Mouse (Mus musculus): ENCODE measurements at regions not wholly inside any gene's neighbourhood (a gene's known extent, or its start where the extent isn't known, plus 50 kb on each side); places are given as distances from the start of the nearest gene placed in this dataset.

DNA sequence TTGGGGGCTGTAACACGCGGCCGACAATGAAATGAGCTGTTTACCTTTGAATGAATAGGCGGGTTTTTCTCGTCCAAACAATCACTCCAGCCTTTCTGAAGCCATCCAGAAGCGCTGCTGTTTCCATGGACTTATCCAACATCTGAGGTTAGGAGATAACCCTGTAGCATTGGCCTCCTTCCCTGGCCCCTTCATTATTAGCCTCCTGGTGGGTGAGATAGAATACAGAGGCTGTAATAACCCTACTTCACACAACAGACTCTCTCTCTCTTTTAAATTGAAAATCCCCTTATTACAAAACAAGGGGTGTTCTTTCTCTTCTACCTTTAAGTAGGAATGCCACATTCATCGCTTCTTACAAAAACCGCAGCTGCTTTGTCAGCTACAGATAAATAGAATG lies 646.8 kb downstream of the Nedd1 start:
- WGBS: 51% methylated on average over 8 of the region's 8 CpGs

GRCm38 (mm10) chr10:92074698-92075394 lies 647.4 kb downstream of the Nedd1 start:
- H3K36me3 ChIP-seq: no peaks in the 10 kb centered on the region
- 88% methylated on average over 11 of the region's 11 CpGs for WGBS
- no peaks in the 10 kb centered on the region for H3K27me3 ChIP-seq (ENCODE audit: insufficient read depth, poor library complexity, severe bottlenecking)

More for the DNA sequence above, 646.8 kb downstream of the Nedd1 start:
- no peak for DNase-seq (ENCODE audit: low spot score)
- H3K4me1 ChIP-seq: 0 out of 2 replicates have a peak, but pooled peaks cover 3% of the 10 kb centered on the region
- H3K36me3 ChIP-seq: no peaks in the 10 kb centered on the region
- no peak overlapping the region for H3K27ac ChIP-seq
- no peak overlapping the region for H3K4me3 ChIP-seq
- no peaks in the 10 kb centered on the region for H3K9me3 ChIP-seq
- H3K27me3 ChIP-seq (ENCODE audit: insufficient read depth, poor library complexity, severe bottlenecking): no peaks in the 10 kb centered on the region

DNA sequence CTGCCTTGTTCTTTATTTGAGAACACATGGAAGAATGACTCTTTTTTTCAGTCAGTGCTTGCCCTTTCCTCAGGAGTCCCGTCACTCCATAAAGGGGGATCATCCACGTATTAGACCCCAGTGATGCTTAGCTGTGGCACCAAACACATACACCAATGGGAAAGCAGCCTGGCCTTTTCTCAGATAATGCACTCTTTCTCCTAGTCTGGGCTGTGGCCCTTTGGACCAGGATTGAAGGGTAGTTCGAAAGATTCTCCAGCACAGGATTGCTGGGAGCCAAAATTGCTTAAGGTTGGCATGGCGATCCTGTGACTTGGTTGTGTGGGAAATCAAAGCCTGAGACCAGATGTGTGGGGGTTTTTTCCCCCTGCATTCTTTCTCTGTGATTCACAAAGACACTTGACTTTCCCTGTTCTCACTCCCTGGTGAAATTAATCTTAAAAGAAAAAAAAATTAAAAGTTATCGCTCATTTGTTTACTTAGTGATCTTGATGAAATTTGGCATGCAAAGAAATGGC lies 648.3 kb downstream of the Nedd1 start:
- no peak overlapping the region for H3K27ac ChIP-seq
- H3K27me3 ChIP-seq (ENCODE audit: insufficient read depth, poor library complexity, severe bottlenecking): no peaks in the 10 kb centered on the region
- 0 out of 2 replicates have a peak, but pooled peaks cover 3% of the 10 kb centered on the region for H3K4me1 ChIP-seq
- H3K36me3 ChIP-seq: no peaks in the 10 kb centered on the region
- 69% methylated on average over 5 of the region's 5 CpGs for WGBS
- no peaks in the 10 kb centered on the region for H3K9me3 ChIP-seq
- DNase-seq (ENCODE audit: low spot score): no peak
- H3K4me3 ChIP-seq: no peak overlapping the region

More at GRCm38 (mm10) chr10:92074698-92075394, 647.4 kb downstream of the Nedd1 start:
- 0 out of 2 replicates have a peak, but pooled peaks cover 3% of the 10 kb centered on the region for H3K4me1 ChIP-seq
- no peak overlapping the region for H3K4me3 ChIP-seq
- DNase-seq (ENCODE audit: low spot score): no peak
- no peak overlapping the region for H3K27ac ChIP-seq
- no peaks in the 10 kb centered on the region for H3K9me3 ChIP-seq

GRCm38 (mm10) chr10:92044783-92045182 lies 677.4 kb downstream of the Nedd1 start:
- Histone ChIP-seq H3K36me3 (no peaks in the 10 kb centered on the region), H3K4me3 (no peak overlapping the region), H3K9me3 (no peaks in the 10 kb centered on the region), H3K27me3 (ENCODE audit: insufficient read depth, poor library complexity, severe bottlenecking) (no peaks in the 10 kb centered on the region), H3K27ac (no peak overlapping the region), H3K4me1 (no peaks in the 10 kb centered on the region)
- no peak for DNase-seq (ENCODE audit: low spot score)

- Histone ChIP-seq H3K27ac (no peak overlapping the region), H3K9me3 (no peaks in the 10 kb centered on the region), H3K27me3 (ENCODE audit: insufficient read depth, poor library complexity, severe bottlenecking) (no peaks in the 10 kb centered on the region), H3K36me3 (no peaks in the 10 kb centered on the region), H3K4me1 (no peaks in the 10 kb centered on the region), H3K4me3 (no peak overlapping the region)
- 75% methylated on average over 3 of the region's 3 CpGs for WGBS
- DNase-seq (ENCODE audit: low spot score): no peak
Measured at GRCm38 (mm10) chr10:92036176-92036575, 686.0 kb downstream of the Nedd1 start.

GRCm38 (mm10) chr10:92030221-92030620 lies 692.0 kb downstream of the Nedd1 start:
- Histone ChIP-seq H3K36me3 (no peaks in the 10 kb centered on the region), H3K4me1 (no peaks in the 10 kb centered on the region), H3K27me3 (ENCODE audit: insufficient read depth, poor library complexity, severe bottlenecking) (no peaks in the 10 kb centered on the region), H3K9me3 (no peaks in the 10 kb centered on the region), H3K4me3 (no peak overlapping the region), H3K27ac (no peak overlapping the region)
- no peak for DNase-seq (ENCODE audit: low spot score)
- WGBS: 79% methylated on average over 4 of the region's 4 CpGs

DNA sequence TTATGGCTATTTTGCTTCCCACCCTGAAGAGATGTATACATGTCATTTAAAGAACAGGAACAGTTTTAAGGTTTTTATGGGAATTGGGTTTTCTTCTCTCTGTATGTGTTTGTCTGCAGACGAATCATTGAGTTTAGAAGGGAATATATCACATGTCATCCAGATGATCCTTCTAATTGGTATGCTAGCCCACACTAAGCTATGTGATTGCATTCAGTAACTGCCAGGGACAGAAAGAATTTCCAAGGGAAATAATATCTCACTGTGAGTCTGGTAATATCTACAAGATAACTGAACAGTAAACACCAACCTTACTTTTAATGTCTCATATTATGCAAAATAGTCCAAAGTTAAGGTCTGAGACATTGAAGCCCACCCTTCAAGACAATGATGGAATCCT lies 698.0 kb downstream of the Nedd1 start:
- WGBS: 80% methylated on average over 1 of the region's 1 CpGs
- Histone ChIP-seq H3K27me3 (ENCODE audit: insufficient read depth, poor library complexity, severe bottlenecking) (no peaks in the 10 kb centered on the region), H3K27ac (no peak overlapping the region), H3K4me1 (no peaks in the 10 kb centered on the region), H3K36me3 (no peaks in the 10 kb centered on the region), H3K9me3 (no peaks in the 10 kb centered on the region), H3K4me3 (no peak overlapping the region)
- DNase-seq (ENCODE audit: low spot score): no peak

GRCm38 (mm10) chr10:92021036-92021435 lies 701.2 kb downstream of the Nedd1 start:
- H3K36me3 ChIP-seq: no peaks in the 10 kb centered on the region
- H3K27ac ChIP-seq: no peak overlapping the region
- H3K4me1 ChIP-seq: no peaks in the 10 kb centered on the region
- H3K9me3 ChIP-seq: no peaks in the 10 kb centered on the region
- 82% methylated on average over 1 of the region's 1 CpGs for WGBS
- no peaks in the 10 kb centered on the region for H3K27me3 ChIP-seq (ENCODE audit: insufficient read depth, poor library complexity, severe bottlenecking)
- no peak for DNase-seq (ENCODE audit: low spot score)
- no peak overlapping the region for H3K4me3 ChIP-seq

- Histone ChIP-seq H3K27ac (no peak overlapping the region), H3K4me3 (no peak overlapping the region), H3K4me1 (no peaks in the 10 kb centered on the region), H3K27me3 (ENCODE audit: insufficient read depth, poor library complexity, severe bottlenecking) (no peaks in the 10 kb centered on the region), H3K9me3 (no peaks in the 10 kb centered on the region), H3K36me3 (no peaks in the 10 kb centered on the region)
- 43% methylated on average over 10 of the region's 10 CpGs for WGBS
- no peak for DNase-seq (ENCODE audit: low spot score)
Measured at GRCm38 (mm10) chr10:92009551-92009950, 712.7 kb downstream of the Nedd1 start.

DNA sequence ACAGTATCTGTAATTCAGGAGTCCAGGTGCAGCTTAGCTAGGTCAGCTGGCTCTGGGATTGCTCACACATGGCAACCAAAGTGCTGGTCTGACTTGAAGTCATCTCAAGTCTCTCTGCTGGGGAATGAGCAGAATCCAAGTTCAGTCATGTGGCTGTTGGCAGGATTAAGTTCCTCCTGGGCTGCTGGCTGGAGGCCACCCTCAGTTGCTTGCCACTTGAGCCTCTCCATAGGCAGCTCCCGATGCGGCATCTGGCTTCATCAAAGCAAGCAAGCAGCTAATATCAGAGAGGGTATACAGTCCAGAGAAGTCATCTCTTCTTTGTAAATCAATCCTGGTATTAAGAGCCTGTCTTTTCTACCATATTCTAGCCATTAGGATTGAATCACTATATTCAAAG lies 714.3 kb downstream of the Nedd1 start:
- Histone ChIP-seq H3K27me3 (ENCODE audit: insufficient read depth, poor library complexity, severe bottlenecking) (no peaks in the 10 kb centered on the region), H3K4me1 (no peaks in the 10 kb centered on the region), H3K36me3 (no peaks in the 10 kb centered on the region), H3K27ac (no peak overlapping the region), H3K9me3 (no peaks in the 10 kb centered on the region), H3K4me3 (no peak overlapping the region)
- 86% methylated on average over 2 of the region's 2 CpGs for WGBS
- no peak for DNase-seq (ENCODE audit: low spot score)

- no peaks in the 10 kb centered on the region for H3K27me3 ChIP-seq (ENCODE audit: insufficient read depth, poor library complexity, severe bottlenecking)
- WGBS: 71% methylated on average over 3 of the region's 3 CpGs
- no peak for DNase-seq (ENCODE audit: low spot score)
- H3K4me3 ChIP-seq: no peak overlapping the region
- H3K27ac ChIP-seq: no peak overlapping the region
- H3K36me3 ChIP-seq: no peaks in the 10 kb centered on the region
- H3K4me1 ChIP-seq: no peaks in the 10 kb centered on the region
- no peaks in the 10 kb centered on the region for H3K9me3 ChIP-seq
Measured at GRCm38 (mm10) chr10:92006467-92006866, 715.8 kb downstream of the Nedd1 start.

DNA sequence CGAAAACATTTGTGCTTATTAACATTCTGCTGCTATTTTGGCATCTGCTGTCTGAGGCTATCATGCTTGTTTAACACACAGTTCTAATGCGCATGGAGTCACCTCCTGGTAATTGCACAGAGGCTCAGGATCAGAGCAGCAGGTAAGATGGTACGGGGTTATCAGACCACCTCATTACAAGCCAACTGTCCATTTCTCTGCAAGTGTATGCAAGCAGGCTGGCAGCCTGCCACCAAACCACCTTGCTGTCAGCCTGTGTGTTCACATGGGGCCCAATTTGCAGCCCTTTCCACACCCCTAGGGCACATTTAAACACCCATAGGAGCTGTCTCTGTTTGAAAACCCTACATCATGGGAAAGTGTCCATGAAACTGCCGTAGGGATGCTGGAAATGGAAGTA lies 731.2 kb downstream of the Nedd1 start:
- H3K27me3 ChIP-seq (ENCODE audit: insufficient read depth, poor library complexity, severe bottlenecking): no peaks in the 10 kb centered on the region
- H3K36me3 ChIP-seq: no peaks in the 10 kb centered on the region
- DNase-seq (ENCODE audit: low spot score): no peak
- 77% methylated on average over 4 of the region's 4 CpGs for WGBS
- no peaks in the 10 kb centered on the region for H3K9me3 ChIP-seq
- H3K4me1 ChIP-seq: no peaks in the 10 kb centered on the region
- no peak overlapping the region for H3K27ac ChIP-seq
- no peak overlapping the region for H3K4me3 ChIP-seq

DNA sequence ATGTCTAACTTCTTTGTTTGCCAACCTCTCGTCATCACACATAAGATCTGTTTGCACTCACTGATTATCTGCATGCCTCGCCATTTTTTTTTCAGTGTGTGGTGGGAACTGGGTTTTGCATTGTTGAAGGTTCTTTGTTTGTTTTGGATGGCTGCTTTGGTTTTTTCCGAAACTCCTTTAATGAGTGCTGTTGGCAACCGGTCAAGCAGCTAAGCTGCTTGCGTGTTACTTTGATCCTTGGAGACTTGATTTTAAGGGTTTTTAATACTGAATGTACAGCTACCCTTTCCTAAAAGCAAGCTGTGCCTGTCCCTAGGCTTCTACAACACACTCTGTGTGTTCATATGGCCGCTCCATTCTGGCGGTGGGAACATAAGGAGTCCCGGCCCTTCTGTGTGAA lies 733.9 kb downstream of the Nedd1 start:
- DNase-seq (ENCODE audit: low spot score): no peak
- Histone ChIP-seq H3K9me3 (no peaks in the 10 kb centered on the region), H3K36me3 (no peaks in the 10 kb centered on the region), H3K4me3 (no peak overlapping the region), H3K27ac (no peak overlapping the region), H3K27me3 (ENCODE audit: insufficient read depth, poor library complexity, severe bottlenecking) (no peaks in the 10 kb centered on the region), H3K4me1 (no peaks in the 10 kb centered on the region)
- 76% methylated on average over 8 of the region's 8 CpGs for WGBS

DNA sequence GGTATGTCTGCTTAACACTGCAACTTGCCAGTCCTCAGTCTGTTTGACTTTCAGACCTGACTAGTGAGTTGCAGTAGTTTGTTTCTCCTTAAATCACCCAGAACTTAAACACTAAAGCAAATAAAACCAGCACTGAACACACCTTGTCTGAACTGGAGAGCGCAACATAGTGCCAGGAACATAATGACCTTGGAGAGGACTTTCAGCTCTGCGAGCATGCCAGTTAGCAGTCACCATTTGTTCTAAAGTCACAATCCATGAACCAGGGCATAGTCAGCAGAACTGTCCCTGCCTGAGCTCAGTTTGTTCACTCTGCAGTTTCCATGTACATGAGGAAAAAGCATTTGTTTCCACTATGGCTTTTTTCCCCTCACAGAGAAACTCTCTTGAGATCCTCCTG lies 742.4 kb downstream of the Nedd1 start:
- H3K4me3 ChIP-seq: no peak overlapping the region
- no peaks in the 10 kb centered on the region for H3K36me3 ChIP-seq
- H3K9me3 ChIP-seq: no peaks in the 10 kb centered on the region
- no peak for DNase-seq (ENCODE audit: low spot score)
- H3K27me3 ChIP-seq (ENCODE audit: insufficient read depth, poor library complexity, severe bottlenecking): no peaks in the 10 kb centered on the region
- 88% methylated on average over 2 of the region's 2 CpGs for WGBS
- no peaks in the 10 kb centered on the region for H3K4me1 ChIP-seq
- H3K27ac ChIP-seq: no peak overlapping the region

Data from heart, embryonic 10.5 days (tissue).